Mouse (Mus musculus) G1E (cell line): ENCODE results near the gene Dnah2.
A peak's percentile ranks its signal among the peaks of the same experiment; 100 is the strongest.

Source experiments
- CTCF ChIP-seq: IDR thresholded peaks from 2 replicates; pipeline ENCODE4 v1.5.1; 2012; ENCODE audit warnings: low read depth, low read length, inconsistent platforms, mixed read lengths
- TAL1 ChIP-seq: conservative IDR thresholded peaks from 2 replicates; pipeline ENCODE4 v1.6.1; 2012; ENCODE audit warnings: low read depth, low read length, inconsistent platforms, mixed read lengths

GRCm38 (mm10) chr11:69547071-69547470 is 1.8 kb downstream of the Dnah2 start:
- TF ChIP-seq CTCF = peak; percentile 10; the same call in 1 of the 2 replicates
- no peak for TF ChIP-seq TAL1
